Mouse (Mus musculus): Measurements from ENCODE around the gene Mtfr1l. TPM values are rescaled to one million over a fixed set of nuclear protein-coding genes. Genes with fewer than 3 reads are reported as not detected.

Gene Mtfr1l
- polyA plus RNA-seq, 1 experiment from 2014 or later = 56.9 TPM

GRCm38 (mm10) chr4:134559154-134559553 lies 24.0 kb upstream of the Mtfr1l start:
- DNase-seq (no peak), ATAC-seq (no peak)
- H3K4me3 ChIP-seq (ENCODE audit: low read depth, low read length) = no peak overlapping the region
- H3K36me3 ChIP-seq (replicated peaks; ENCODE audit: insufficient read depth, low read length) = no peaks in the 10 kb centered on the region
- 61% methylated on average over 7 of the region's 7 CpGs for WGBS (ENCODE audit: insufficient replicate concordance)
- H3K27me3 ChIP-seq (ENCODE audit: insufficient read depth, low read length) = no peaks in the 10 kb centered on the region
- H3K9me3 ChIP-seq (ENCODE audit: low read length) = no peaks in the 10 kb centered on the region
- H3K27ac ChIP-seq (ENCODE audit: low read depth) = no peak overlapping the region
- TF ChIP-seq CTCF (IDR thresholded peaks at IDR 0.05; ENCODE audit: low read depth) (no peak), EP300 (IDR thresholded peaks at IDR 0.05; ENCODE audit: low read depth) (no peak)
- no peak overlapping the region for H3K9ac ChIP-seq (replicated peaks)
- no peak overlapping the region for H3K4me2 ChIP-seq (ENCODE audit: low read depth, low read length)
- peaks cover 5% of the 10 kb centered on the region; the same call in 1 of the 2 replicates for H3K4me1 ChIP-seq (ENCODE audit: insufficient read depth)

GRCm38 (mm10) chr4:134558570-134559113 lies 23.5 kb upstream of the Mtfr1l start:
- no peak for ATAC-seq

GRCm38 (mm10) chr4:134557626-134558249 lies 22.6 kb upstream of the Mtfr1l start:
- H3K27me3 ChIP-seq (ENCODE audit: insufficient read depth, low read length) = no peaks in the 10 kb centered on the region
- peaks cover 5% of the 10 kb centered on the region; the same call in 1 of the 2 replicates for H3K4me1 ChIP-seq (ENCODE audit: insufficient read depth)
- H3K27ac ChIP-seq (ENCODE audit: low read depth) = peak overlapping the region; percentile 69; the same call in 1 of the 2 replicates
- H3K36me3 ChIP-seq (replicated peaks; ENCODE audit: insufficient read depth, low read length) = no peaks in the 10 kb centered on the region
- DNase-seq (peak; percentile 66), ATAC-seq (no peak)
- H3K9me3 ChIP-seq (ENCODE audit: low read length) = no peaks in the 10 kb centered on the region
- no peak overlapping the region for H3K9ac ChIP-seq (replicated peaks)
- H3K4me2 ChIP-seq (ENCODE audit: low read depth, low read length) = peak overlapping the region; percentile 33; the same call in 1 of the 2 replicates
- no peak overlapping the region for H3K4me3 ChIP-seq (ENCODE audit: low read depth, low read length)
- 15% methylated on average over 15 of the region's 16 CpGs for WGBS (ENCODE audit: insufficient replicate concordance)
- TF ChIP-seq CTCF (IDR thresholded peaks at IDR 0.05; ENCODE audit: low read depth) (0 out of 2 replicates have a peak, but pooled peaks have one; percentile 8), EP300 (IDR thresholded peaks at IDR 0.05; ENCODE audit: low read depth) (no peak)

More at GRCm38 (mm10) chr4:134558570-134559113, 23.5 kb upstream of the Mtfr1l start:
- TF ChIP-seq CTCF (IDR thresholded peaks at IDR 0.05; ENCODE audit: low read depth) (no peak), EP300 (IDR thresholded peaks at IDR 0.05; ENCODE audit: low read depth) (no peak)
- WGBS (ENCODE audit: insufficient replicate concordance) = 57% methylated on average over 9 of the region's 9 CpGs
- Histone ChIP-seq H3K4me1 (ENCODE audit: insufficient read depth) (peaks cover 5% of the 10 kb centered on the region; the same call in 1 of the 2 replicates), H3K27ac (ENCODE audit: low read depth) (peak overlapping the region; percentile 69; the same call in 1 of the 2 replicates), H3K27me3 (ENCODE audit: insufficient read depth, low read length) (no peaks in the 10 kb centered on the region), H3K4me3 (ENCODE audit: low read depth, low read length) (no peak overlapping the region), H3K36me3 (replicated peaks; ENCODE audit: insufficient read depth, low read length) (no peaks in the 10 kb centered on the region), H3K4me2 (ENCODE audit: low read depth, low read length) (0 out of 2 replicates have a peak overlapping the region, but pooled peaks have one; percentile 22), H3K9ac (replicated peaks) (no peak overlapping the region), H3K9me3 (ENCODE audit: low read length) (no peaks in the 10 kb centered on the region)
- no peak for DNase-seq

GRCm38 (mm10) chr4:134555956-134556580 lies 20.9 kb upstream of the Mtfr1l start:
- Histone ChIP-seq H3K27me3 (ENCODE audit: insufficient read depth, low read length) (peaks cover 4% of the 10 kb centered on the region; the same call in 1 of the 2 replicates), H3K27ac (ENCODE audit: low read depth) (no peak overlapping the region), H3K4me1 (ENCODE audit: insufficient read depth) (peaks cover 12% of the 10 kb centered on the region), H3K4me2 (ENCODE audit: low read depth, low read length) (no peak overlapping the region), H3K36me3 (replicated peaks; ENCODE audit: insufficient read depth, low read length) (no peaks in the 10 kb centered on the region), H3K9ac (replicated peaks) (no peak overlapping the region), H3K9me3 (ENCODE audit: low read length) (no peaks in the 10 kb centered on the region), H3K4me3 (ENCODE audit: low read depth, low read length) (no peak overlapping the region)
- no peak for TF ChIP-seq EP300 (IDR thresholded peaks at IDR 0.05; ENCODE audit: low read depth)
- TF ChIP-seq CTCF (IDR thresholded peaks at IDR 0.05; ENCODE audit: low read depth) = peak; percentile 59
- no peak for ATAC-seq
- 63% methylated on average over 7 of the region's 8 CpGs for WGBS (ENCODE audit: insufficient replicate concordance)
- peak; percentile 66 for DNase-seq

GRCm38 (mm10) chr4:134553631-134554030 lies 18.4 kb upstream of the Mtfr1l start:
- Histone ChIP-seq H3K4me2 (ENCODE audit: low read depth, low read length) (no peak overlapping the region), H3K9me3 (ENCODE audit: low read length) (peaks cover 5% of the 10 kb centered on the region; the same call in 1 of the 2 replicates), H3K27me3 (ENCODE audit: insufficient read depth, low read length) (peaks cover 6% of the 10 kb centered on the region; the same call in 1 of the 2 replicates), H3K4me1 (ENCODE audit: insufficient read depth) (peaks cover 12% of the 10 kb centered on the region), H3K27ac (ENCODE audit: low read depth) (no peak overlapping the region), H3K36me3 (replicated peaks; ENCODE audit: insufficient read depth, low read length) (no peaks in the 10 kb centered on the region; the same call in 1 of the 2 replicates), H3K9ac (replicated peaks) (no peak overlapping the region), H3K4me3 (ENCODE audit: low read depth, low read length) (no peak overlapping the region)
- DNase-seq (no peak), ATAC-seq (no peak)
- TF ChIP-seq EP300 (IDR thresholded peaks at IDR 0.05; ENCODE audit: low read depth) = no peak
- TF ChIP-seq CTCF (IDR thresholded peaks at IDR 0.05; ENCODE audit: low read depth) = 0 out of 2 replicates have a peak, but pooled peaks have one; percentile 16
- 87% methylated on average over 1 of the region's 1 CpGs for WGBS (ENCODE audit: insufficient replicate concordance)

Measured in liver, postnatal 0 days (tissue).